Mouse (Mus musculus): ENCODE data around the gene Med24. TPM values are rescaled to one million over a fixed set of nuclear protein-coding genes. Genes with fewer than 3 reads are reported as not detected.

Gene Med24
- polyA plus RNA-seq, 1 experiment from 2014 or later = 40.7 TPM

DNA sequence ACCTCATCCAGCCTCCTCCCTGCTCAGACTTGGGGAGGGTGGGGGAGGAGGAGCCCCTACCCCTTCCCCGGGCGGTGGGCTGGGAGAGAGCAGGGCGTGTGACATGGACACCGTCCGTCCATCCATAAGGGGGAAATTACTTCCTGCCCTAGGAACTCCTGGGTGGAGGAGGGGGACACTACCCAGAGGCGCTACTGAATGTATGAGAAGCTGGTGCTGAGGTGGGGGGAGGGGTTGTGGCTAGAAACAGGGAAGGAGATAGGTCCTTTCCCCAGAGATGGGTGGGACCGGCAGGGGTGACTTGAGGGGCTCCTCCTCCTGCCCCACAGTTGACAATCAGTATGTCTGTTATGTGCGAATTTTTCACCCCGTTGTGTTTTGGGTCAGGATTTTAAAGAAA is 38.0 kb upstream of the Med24 start:
- Histone ChIP-seq H3K27ac (replicated peaks; ENCODE audit: low read depth, low read length) (no peak overlapping the region), H3K4me2 (ENCODE audit: low read depth, low read length) (peak overlapping the region; percentile 42; the same call in 1 of the 2 replicates), H3K27me3 (replicated peaks; ENCODE audit: control insufficient read depth, insufficient read depth, low read length) (no peaks in the 10 kb centered on the region), H3K9me3 (ENCODE audit: control insufficient read depth, low read length) (no peaks in the 10 kb centered on the region), H3K9ac (ENCODE audit: low read depth, low read length) (no peak overlapping the region), H3K4me1 (ENCODE audit: control insufficient read depth, insufficient read depth, low read length) (peaks cover 37% of the 10 kb centered on the region), H3K4me3 (ENCODE audit: low read depth, low read length) (no peak overlapping the region), H3K36me3 (ENCODE audit: control insufficient read depth, insufficient read depth, low read length) (peaks cover 55% of the 10 kb centered on the region)
- WGBS = 17% methylated on average over 9 of the region's 9 CpGs
- peak; percentile 78 for DNase-seq (ENCODE audit: low spot score)
- ATAC-seq (ENCODE audit: low read depth) = no peak

DNA sequence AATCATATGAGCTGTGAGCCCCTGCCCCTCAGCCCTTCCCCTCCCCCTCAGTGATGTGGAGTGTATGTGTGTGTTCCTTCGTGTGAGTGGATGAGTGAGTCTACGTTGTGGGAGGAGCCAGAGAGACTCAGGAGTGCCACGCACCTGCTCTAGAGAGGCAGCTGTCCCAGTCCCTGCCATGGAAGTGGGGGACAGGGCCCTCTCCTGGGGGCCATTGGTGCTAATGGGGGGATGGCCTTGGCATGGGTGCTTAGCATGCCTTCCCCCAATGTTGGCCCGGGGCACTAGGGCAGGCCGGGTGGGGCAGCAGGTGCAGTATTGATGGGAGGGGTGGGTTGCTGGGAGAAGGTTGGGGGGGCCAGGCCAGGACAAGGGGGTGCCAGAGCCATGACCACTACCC is 37.6 kb upstream of the Med24 start:
- 47% methylated on average over 3 of the region's 5 CpGs for WGBS
- H3K4me1 ChIP-seq (ENCODE audit: control insufficient read depth, insufficient read depth, low read length) = peaks cover 37% of the 10 kb centered on the region

DNA sequence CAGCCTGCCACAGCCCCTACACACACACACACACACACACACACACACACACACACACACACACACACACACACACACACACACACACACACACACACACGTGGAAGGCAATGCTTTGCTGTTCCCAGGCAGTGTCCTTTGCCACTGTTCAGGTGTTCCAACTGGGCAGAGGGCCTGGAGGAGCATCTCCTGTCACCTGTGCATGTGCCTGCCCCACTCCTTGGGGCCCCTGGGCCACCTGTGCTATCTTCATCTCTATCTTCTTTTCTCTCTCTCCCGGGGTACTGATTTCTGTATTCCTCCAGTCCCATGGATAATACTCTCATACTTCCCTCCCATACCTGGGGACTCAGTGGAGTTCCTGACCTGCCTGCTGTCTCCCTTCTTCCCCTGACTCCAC is 37.1 kb upstream of the Med24 start:
- Histone ChIP-seq H3K4me2 (ENCODE audit: low read depth, low read length) (no peak overlapping the region), H3K4me1 (ENCODE audit: control insufficient read depth, insufficient read depth, low read length) (peaks cover 37% of the 10 kb centered on the region), H3K27ac (replicated peaks; ENCODE audit: low read depth, low read length) (no peak overlapping the region), H3K9me3 (ENCODE audit: control insufficient read depth, low read length) (no peaks in the 10 kb centered on the region), H3K4me3 (ENCODE audit: low read depth, low read length) (no peak overlapping the region), H3K9ac (ENCODE audit: low read depth, low read length) (no peak overlapping the region), H3K27me3 (replicated peaks; ENCODE audit: control insufficient read depth, insufficient read depth, low read length) (no peaks in the 10 kb centered on the region), H3K36me3 (ENCODE audit: control insufficient read depth, insufficient read depth, low read length) (peaks cover 63% of the 10 kb centered on the region)
- DNase-seq (ENCODE audit: low spot score) = no peak
- ATAC-seq (ENCODE audit: low read depth) = no peak
- WGBS = 47% methylated on average over 1 of the region's 2 CpGs

More for the DNA sequence above, 37.6 kb upstream of the Med24 start:
- no peak overlapping the region for H3K4me3 ChIP-seq (ENCODE audit: low read depth, low read length)
- H3K27ac ChIP-seq (replicated peaks; ENCODE audit: low read depth, low read length) = no peak overlapping the region
- no peak; the same call in 1 of the 2 replicates for ATAC-seq (ENCODE audit: low read depth)
- DNase-seq (ENCODE audit: low spot score) = no peak
- no peak overlapping the region for H3K9ac ChIP-seq (ENCODE audit: low read depth, low read length)
- no peaks in the 10 kb centered on the region for H3K27me3 ChIP-seq (replicated peaks; ENCODE audit: control insufficient read depth, insufficient read depth, low read length)
- peaks cover 58% of the 10 kb centered on the region for H3K36me3 ChIP-seq (ENCODE audit: control insufficient read depth, insufficient read depth, low read length)
- H3K9me3 ChIP-seq (ENCODE audit: control insufficient read depth, low read length) = no peaks in the 10 kb centered on the region
- H3K4me2 ChIP-seq (ENCODE audit: low read depth, low read length) = no peak overlapping the region

DNA sequence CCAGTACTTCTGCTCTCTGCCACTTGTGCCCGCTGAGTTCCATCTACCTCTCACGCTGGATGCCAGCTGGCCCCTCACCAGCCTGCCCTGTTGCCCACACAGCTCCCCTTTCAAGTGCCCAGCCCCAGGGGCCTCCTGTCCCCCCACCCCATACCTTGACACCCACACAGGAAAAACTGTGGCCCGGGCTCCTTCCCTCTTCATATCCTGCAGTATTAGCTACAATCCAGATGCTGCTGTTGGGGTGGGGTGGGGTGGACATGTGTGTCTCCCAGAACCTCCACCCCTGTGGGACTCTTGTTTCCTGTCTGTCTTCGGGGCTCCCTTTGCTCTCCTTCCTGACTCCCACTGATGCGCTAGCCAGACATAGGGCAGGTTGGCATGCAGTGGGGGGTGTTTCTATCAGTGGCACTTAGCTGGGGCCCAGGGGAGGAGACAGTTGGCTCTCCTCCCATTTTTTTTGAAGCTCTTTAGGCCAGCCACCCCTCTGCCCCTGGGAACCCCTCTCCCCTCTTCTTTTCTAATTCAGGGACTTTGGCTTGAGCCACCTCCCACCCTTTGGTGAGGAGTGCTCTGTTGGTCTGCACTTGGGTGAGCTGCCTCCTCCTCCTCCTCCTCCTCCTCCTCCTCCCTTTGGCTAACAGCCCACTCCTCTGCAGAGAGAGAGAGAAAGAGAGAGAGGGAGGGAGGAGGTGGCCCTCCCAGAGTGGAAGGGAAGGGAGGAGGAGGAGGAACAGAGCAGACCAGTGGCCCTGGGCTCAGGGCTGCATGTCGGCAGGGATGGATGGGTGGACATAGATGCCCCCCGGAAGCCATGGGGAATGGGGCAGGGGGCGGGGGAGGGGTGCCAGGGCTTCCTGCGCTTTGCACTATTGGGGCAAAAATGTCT is 36.4 kb upstream of the Med24 start:
- DNase-seq (ENCODE audit: low spot score) = no peak
- 35% methylated on average over 6 of the region's 9 CpGs for WGBS
- no peak overlapping the region for H3K27ac ChIP-seq (replicated peaks; ENCODE audit: low read depth, low read length)
- H3K9me3 ChIP-seq (ENCODE audit: control insufficient read depth, low read length) = no peaks in the 10 kb centered on the region
- peaks cover 37% of the 10 kb centered on the region for H3K4me1 ChIP-seq (ENCODE audit: control insufficient read depth, insufficient read depth, low read length)
- no peaks in the 10 kb centered on the region for H3K27me3 ChIP-seq (replicated peaks; ENCODE audit: control insufficient read depth, insufficient read depth, low read length)
- no peak for ATAC-seq (ENCODE audit: low read depth)
- no peak overlapping the region for H3K9ac ChIP-seq (ENCODE audit: low read depth, low read length)
- no peak overlapping the region for H3K4me2 ChIP-seq (ENCODE audit: low read depth, low read length)
- no peak overlapping the region for H3K4me3 ChIP-seq (ENCODE audit: low read depth, low read length)
- peaks cover 68% of the 10 kb centered on the region for H3K36me3 ChIP-seq (ENCODE audit: control insufficient read depth, insufficient read depth, low read length)

DNA sequence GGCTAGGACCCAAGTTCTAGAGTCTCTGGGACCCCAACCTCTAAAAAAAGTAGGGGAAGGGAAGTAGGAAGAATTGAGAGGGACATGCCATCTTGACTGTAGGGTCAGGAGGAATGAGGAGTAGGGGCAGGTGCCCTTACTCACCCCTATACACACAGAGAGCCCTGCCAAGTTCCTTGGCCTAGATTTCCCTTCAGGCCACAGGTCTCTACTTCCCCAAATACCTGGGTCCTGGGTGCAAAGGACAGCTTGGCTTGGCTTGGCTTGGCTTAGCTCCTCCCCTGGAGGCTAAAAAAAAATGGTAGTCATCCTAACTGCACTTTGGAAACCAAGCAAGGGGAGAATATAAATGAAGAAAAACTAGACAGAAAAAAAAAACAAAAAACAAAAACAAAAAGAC is 35.5 kb upstream of the Med24 start:
- no peak for DNase-seq (ENCODE audit: low spot score)
- Histone ChIP-seq H3K4me2 (ENCODE audit: low read depth, low read length) (no peak overlapping the region), H3K4me3 (ENCODE audit: low read depth, low read length) (no peak overlapping the region), H3K9ac (ENCODE audit: low read depth, low read length) (no peak overlapping the region), H3K36me3 (ENCODE audit: control insufficient read depth, insufficient read depth, low read length) (peaks cover 64% of the 10 kb centered on the region), H3K4me1 (ENCODE audit: control insufficient read depth, insufficient read depth, low read length) (peaks cover 37% of the 10 kb centered on the region), H3K9me3 (ENCODE audit: control insufficient read depth, low read length) (no peaks in the 10 kb centered on the region), H3K27me3 (replicated peaks; ENCODE audit: control insufficient read depth, insufficient read depth, low read length) (no peaks in the 10 kb centered on the region), H3K27ac (replicated peaks; ENCODE audit: low read depth, low read length) (no peak overlapping the region)
- ATAC-seq (ENCODE audit: low read depth) = no peak

DNA sequence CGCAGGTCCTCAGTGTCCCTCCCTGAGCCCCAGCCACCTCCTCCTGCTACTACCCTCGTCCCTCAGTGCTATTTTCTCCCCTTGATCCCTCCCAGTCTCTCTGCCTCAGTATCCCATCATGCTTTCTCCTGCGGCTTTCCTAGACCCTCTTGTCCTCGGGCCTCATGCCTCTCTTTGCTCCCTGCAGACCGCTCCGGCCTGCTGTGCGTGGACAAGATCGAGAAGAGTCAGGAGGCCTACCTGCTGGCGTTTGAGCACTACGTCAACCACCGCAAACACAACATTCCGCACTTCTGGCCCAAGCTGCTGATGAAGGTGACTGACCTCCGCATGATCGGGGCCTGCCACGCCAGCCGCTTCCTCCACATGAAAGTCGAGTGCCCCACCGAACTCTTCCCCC is 34.9 kb upstream of the Med24 start:
- Histone ChIP-seq H3K9ac (ENCODE audit: low read depth, low read length) (no peak overlapping the region), H3K4me1 (ENCODE audit: control insufficient read depth, insufficient read depth, low read length) (peaks cover 37% of the 10 kb centered on the region), H3K4me3 (ENCODE audit: low read depth, low read length) (no peak overlapping the region), H3K27ac (replicated peaks; ENCODE audit: low read depth, low read length) (no peak overlapping the region), H3K36me3 (ENCODE audit: control insufficient read depth, insufficient read depth, low read length) (peaks cover 57% of the 10 kb centered on the region), H3K4me2 (ENCODE audit: low read depth, low read length) (no peak overlapping the region), H3K9me3 (ENCODE audit: control insufficient read depth, low read length) (no peaks in the 10 kb centered on the region), H3K27me3 (replicated peaks; ENCODE audit: control insufficient read depth, insufficient read depth, low read length) (no peaks in the 10 kb centered on the region)
- DNase-seq (ENCODE audit: low spot score) = no peak
- 77% methylated on average over 18 of the region's 18 CpGs for WGBS
- no peak for ATAC-seq (ENCODE audit: low read depth)

DNA sequence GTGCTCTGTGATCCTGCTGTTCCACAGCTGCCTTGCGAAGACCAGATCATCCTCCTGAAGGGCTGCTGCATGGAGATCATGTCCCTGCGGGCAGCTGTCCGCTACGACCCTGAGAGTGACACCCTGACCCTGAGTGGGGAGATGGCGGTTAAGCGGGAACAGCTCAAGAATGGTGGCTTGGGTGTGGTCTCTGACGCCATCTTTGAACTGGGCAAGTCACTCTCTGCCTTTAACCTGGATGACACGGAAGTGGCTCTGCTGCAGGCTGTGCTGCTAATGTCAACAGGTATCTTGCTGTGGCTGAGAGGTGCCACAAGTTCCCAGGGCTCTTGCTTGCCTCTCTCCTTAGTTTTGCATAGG is 34.2 kb upstream of the Med24 start:
- no peak overlapping the region for H3K4me3 ChIP-seq (ENCODE audit: low read depth, low read length)
- no peak overlapping the region for H3K27ac ChIP-seq (replicated peaks; ENCODE audit: low read depth, low read length)
- no peak for ATAC-seq (ENCODE audit: low read depth)
- no peak overlapping the region for H3K4me2 ChIP-seq (ENCODE audit: low read depth, low read length)
- peaks cover 55% of the 10 kb centered on the region for H3K36me3 ChIP-seq (ENCODE audit: control insufficient read depth, insufficient read depth, low read length)
- H3K9ac ChIP-seq (ENCODE audit: low read depth, low read length) = no peak overlapping the region
- peaks cover 33% of the 10 kb centered on the region for H3K4me1 ChIP-seq (ENCODE audit: control insufficient read depth, insufficient read depth, low read length)
- H3K27me3 ChIP-seq (replicated peaks; ENCODE audit: control insufficient read depth, insufficient read depth, low read length) = no peaks in the 10 kb centered on the region
- no peak for DNase-seq (ENCODE audit: low spot score)
- H3K9me3 ChIP-seq (ENCODE audit: control insufficient read depth, low read length) = no peaks in the 10 kb centered on the region
- WGBS = 75% methylated on average over 8 of the region's 8 CpGs

DNA sequence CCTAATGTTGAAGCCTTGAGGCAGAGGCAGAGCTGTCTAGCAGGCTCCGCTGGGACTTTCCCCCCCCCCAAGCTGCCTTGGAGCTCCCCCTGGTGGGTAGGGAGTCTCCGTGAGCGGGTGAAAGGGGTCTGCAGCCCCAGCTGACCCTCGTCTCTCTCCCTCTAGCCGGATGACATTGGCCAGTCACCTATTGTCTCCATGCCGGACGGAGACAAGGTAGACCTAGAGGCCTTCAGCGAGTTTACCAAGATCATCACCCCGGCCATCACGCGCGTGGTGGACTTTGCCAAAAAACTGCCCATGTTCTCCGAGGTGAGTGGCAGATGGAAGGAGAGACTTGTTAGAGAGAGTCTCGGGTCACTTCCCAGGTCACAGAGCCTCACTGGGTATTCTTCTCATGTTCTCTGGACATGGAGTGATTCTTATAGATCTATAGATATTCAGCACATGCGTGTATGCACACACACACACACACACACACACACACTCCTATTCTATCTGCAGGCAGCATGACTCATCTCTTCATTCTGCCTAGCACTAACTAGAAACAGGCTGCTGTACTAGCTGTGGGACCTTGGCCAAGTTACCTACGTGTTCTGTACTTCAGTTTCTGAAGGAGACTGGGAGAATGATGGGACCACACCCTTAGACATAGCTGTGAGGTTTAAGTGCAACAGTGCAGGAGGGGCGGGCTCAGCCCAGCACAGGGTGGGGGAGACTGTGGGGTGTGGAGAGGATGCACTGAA is 33.7 kb upstream of the Med24 start:
- H3K9me3 ChIP-seq (ENCODE audit: control insufficient read depth, low read length) = no peaks in the 10 kb centered on the region
- DNase-seq (ENCODE audit: low spot score) (peak; percentile 93), ATAC-seq (ENCODE audit: low read depth) (peak; percentile 54)
- H3K27ac ChIP-seq (replicated peaks; ENCODE audit: low read depth, low read length) = peak overlapping the region; percentile 55; the same call in 1 of the 2 replicates
- WGBS = 63% methylated on average over 17 of the region's 17 CpGs
- H3K4me1 ChIP-seq (ENCODE audit: control insufficient read depth, insufficient read depth, low read length) = peaks cover 27% of the 10 kb centered on the region
- no peak overlapping the region for H3K9ac ChIP-seq (ENCODE audit: low read depth, low read length)
- H3K36me3 ChIP-seq (ENCODE audit: control insufficient read depth, insufficient read depth, low read length) = peaks cover 57% of the 10 kb centered on the region
- H3K27me3 ChIP-seq (replicated peaks; ENCODE audit: control insufficient read depth, insufficient read depth, low read length) = no peaks in the 10 kb centered on the region
- H3K4me3 ChIP-seq (ENCODE audit: low read depth, low read length) = no peak overlapping the region
- no peak overlapping the region for H3K4me2 ChIP-seq (ENCODE audit: low read depth, low read length)

All from embryonic facial prominence, embryonic 14.5 days (tissue).